Mouse (Mus musculus): ENCODE results near the gene Wnt5b. TPM values are rescaled to one million over a fixed set of nuclear protein-coding genes. Genes with fewer than 3 reads are reported as not detected.

The Wnt5b gene
- polyA plus RNA-seq, 1 experiment: not detected

DNA sequence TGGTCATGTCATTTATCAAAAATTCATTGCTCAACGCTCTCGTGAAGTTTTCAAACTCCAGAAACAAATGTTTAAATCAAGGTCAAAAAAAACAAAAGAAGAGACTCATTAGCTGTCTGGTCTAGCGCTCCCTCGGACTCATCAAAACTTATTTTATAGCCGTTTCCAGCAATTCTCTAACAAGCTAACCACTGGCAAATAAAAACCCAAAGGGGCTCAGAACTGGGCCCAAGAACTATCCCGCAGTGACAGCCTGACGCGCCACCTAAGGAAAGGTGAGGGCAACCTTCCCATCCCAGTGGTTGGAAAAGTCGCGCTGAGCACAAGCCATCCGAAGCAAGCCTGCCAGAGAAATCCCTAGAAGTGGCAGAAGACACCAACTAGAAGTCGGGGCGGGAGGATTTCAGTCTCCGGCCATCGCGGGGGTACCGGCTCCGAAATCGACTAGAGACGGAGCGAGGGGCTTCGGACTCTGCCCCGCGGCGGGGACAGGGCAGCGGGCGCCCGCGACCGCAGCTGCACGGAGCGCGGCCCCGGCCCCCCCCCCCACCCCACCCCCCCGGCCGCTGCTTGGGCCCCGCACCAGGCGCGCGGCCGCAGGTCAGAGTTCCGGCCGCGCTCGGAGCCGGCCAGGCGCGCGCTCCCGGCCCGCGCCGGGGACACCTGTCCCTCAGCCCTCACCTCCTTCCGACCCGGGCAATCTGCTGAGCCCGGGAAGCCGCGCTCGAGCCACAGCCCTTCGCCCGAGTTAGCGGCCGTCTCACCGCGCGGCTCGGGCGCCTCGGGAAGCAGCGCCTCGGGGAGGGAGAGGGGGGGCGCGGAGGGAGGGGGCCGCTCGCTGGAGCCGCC lies 156.1 kb downstream of the Wnt5b start:
- Histone ChIP-seq H3K4me1 (peaks cover 56% of the 10 kb centered on the region), H3K9me3 (no peaks in the 10 kb centered on the region), H3K36me3 (replicated peaks; ENCODE audit: low read length) (peaks cover 21% of the 10 kb centered on the region), H3K4me3 (replicated peaks) (peak overlapping the region; percentile 95), H3K27me3 (replicated peaks) (no peaks in the 10 kb centered on the region)
- no peak for TF ChIP-seq GATA1 (IDR thresholded peaks at IDR 0.05; ENCODE audit: borderline replicate concordance, low read length)
- TF ChIP-seq FLI1 (IDR thresholded peaks at IDR 0.05; ENCODE audit: low read length): no peak

DNA sequence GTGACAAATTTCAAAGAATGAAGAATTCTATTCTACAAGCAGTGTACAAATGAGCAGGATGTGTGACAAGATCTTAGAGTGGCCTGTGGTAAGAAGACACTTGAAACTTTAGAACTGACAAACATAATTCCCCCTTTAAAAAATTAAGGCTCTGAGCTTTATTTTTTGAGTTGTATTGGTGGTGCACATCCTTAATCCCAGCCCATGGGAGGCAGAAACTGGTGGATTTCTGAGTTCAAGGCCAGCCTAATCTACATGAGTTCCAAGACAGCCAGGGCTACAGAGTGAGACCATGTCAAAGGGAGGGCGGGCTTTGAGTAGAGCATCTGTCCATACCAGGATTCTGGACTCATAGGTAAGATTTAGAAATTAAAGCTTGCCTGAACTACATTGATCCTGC lies 157.3 kb downstream of the Wnt5b start:
- Histone ChIP-seq H3K27me3 (replicated peaks) (no peaks in the 10 kb centered on the region), H3K9me3 (no peaks in the 10 kb centered on the region), H3K4me1 (peaks cover 60% of the 10 kb centered on the region), H3K4me3 (replicated peaks) (peak overlapping the region; percentile 95), H3K36me3 (replicated peaks; ENCODE audit: low read length) (peaks cover 32% of the 10 kb centered on the region)
- TF ChIP-seq GATA1 (IDR thresholded peaks at IDR 0.05; ENCODE audit: borderline replicate concordance, low read length) (no peak), FLI1 (IDR thresholded peaks at IDR 0.05; ENCODE audit: low read length) (no peak)

DNA sequence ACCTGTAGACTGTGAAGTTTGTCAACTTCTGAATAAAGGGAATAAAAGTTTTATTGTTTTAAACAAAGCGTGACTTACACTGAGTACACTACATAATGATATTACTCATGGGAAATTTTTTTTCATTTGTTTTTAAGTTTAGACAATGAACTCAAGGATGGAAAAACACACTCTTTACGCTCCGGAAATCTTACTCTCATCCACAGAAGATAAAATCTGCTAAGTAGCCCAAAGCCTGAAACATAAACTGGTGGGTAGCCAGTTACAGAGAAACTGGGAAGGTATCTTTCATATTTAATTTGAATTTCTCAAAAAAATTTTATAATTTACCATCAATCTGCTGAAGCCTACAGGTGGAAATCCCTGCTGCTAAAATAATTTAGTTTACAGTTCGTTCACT lies 157.7 kb downstream of the Wnt5b start:
- Histone ChIP-seq H3K4me1 (peaks cover 60% of the 10 kb centered on the region), H3K27me3 (replicated peaks) (no peaks in the 10 kb centered on the region), H3K4me3 (replicated peaks) (peak overlapping the region; percentile 11), H3K9me3 (no peaks in the 10 kb centered on the region), H3K36me3 (replicated peaks; ENCODE audit: low read length) (peaks cover 32% of the 10 kb centered on the region)
- no peak for TF ChIP-seq GATA1 (IDR thresholded peaks at IDR 0.05; ENCODE audit: borderline replicate concordance, low read length)
- TF ChIP-seq FLI1 (IDR thresholded peaks at IDR 0.05; ENCODE audit: low read length): no peak

DNA sequence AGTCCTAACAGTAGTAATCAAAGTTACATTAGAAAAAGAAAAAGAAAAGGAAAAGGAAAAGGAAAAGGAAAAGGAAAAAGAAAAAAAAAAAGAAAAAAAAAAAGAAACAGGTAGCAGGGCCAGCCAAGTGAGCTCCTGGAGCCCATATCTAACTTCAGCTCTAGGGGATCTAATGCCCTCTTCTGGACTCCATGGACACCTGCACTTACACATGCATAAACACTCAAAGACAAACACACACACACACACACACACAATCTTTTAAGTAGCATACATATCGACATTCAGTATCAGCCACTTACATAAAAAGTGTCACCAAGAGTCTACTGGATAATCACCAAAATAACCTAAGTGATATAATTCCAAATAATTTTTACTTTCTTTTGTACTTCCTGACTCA lies 158.5 kb downstream of the Wnt5b start:
- Histone ChIP-seq H3K4me1 (peaks cover 60% of the 10 kb centered on the region), H3K9me3 (no peaks in the 10 kb centered on the region), H3K36me3 (replicated peaks; ENCODE audit: low read length) (peaks cover 34% of the 10 kb centered on the region), H3K4me3 (replicated peaks) (no peak overlapping the region), H3K27me3 (replicated peaks) (no peaks in the 10 kb centered on the region)
- TF ChIP-seq GATA1 (IDR thresholded peaks at IDR 0.05; ENCODE audit: borderline replicate concordance, low read length): no peak
- TF ChIP-seq FLI1 (IDR thresholded peaks at IDR 0.05; ENCODE audit: low read length): no peak

Other genes with a start within 250 kb of the Wnt5b start
- not detected in 2 replicates for gene Lrtm2, start 213.6 kb downstream of the Wnt5b start, polyA plus RNA-seq (2012; ENCODE audit: insufficient read depth, low replicate concordance)
- 6.0 and 11.7 TPM in 2 replicates for gene Adipor2, start 126.6 kb downstream of the Wnt5b start, polyA plus RNA-seq (2012; ENCODE audit: insufficient read depth, low replicate concordance)
- gene Fbxl14, start 64.7 kb downstream of the Wnt5b start, polyA plus RNA-seq (2012; ENCODE audit: insufficient read depth, low replicate concordance): 21.7 and 35.8 TPM in 2 replicates